ENCODE assay signal across 12 mouse cellular contexts in the genomic region with DNA sequence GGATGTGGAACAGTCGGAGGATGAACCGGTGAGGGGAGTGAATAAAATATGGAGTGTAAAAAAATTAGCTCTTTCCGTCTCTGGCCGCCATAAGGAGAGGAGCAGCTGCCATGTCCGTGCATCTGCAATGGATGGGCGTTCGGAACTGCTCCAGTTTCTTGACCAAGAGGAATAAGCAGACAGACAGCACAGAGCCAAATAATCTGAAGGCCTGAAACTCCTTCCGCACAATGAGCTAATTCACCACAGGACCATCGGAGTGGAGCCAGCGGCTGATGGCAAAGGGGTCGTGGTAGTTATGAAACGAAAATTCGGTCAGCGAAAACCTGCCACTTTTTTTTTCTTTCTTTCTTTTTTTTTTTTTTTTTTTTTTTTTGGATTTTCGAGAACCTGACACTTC.
"Had no signal": no experiment of that assay in that cellular context is flagged by ENCODE, and none has a peak within 500 bp of the region (broad histone marks: within the 10 kb centered on the region; RNA-seq: fewer than 3 reads in every experiment).

No protein-coding gene starts in this region.

- DNase-seq: left cerebral cortex, postnatal 4 days; liver; liver, embryonic 13.5 days; liver, postnatal 0 days; lung, adult 18-20 months; lung, adult 2 months; lung, embryonic 14.5 days; lung, postnatal 10 days; lung, postnatal 14 days; lung, postnatal 36 days; lung, postnatal 4 days; midbrain, embryonic 14.5 days had no signal
